Mouse (Mus musculus) CD4-positive naive resting alpha-beta T cell, adult 57 days (primary cell): ENCODE results near the gene Pdx1. TPM values are rescaled to one million over a fixed set of nuclear protein-coding genes. Genes with fewer than 3 reads are reported as not detected.

ENCODE experiments used
- total RNA-seq: library from RNA; stranded (reverse); gene quantifications from one replicate; pipeline ENCODE4 v1.2.4, GENCODE M21; 2023

Gene Pdx1
- total RNA-seq, result not detected

GRCm38 (mm10) chr5:147269926-147270672, at the start of gene Pdx1:
Gene Pdx1 (plus strand): TSS chr5:147269959.

GRCm38 (mm10) chr5:147306638-147307397, 37.1 kb downstream of the Pdx1 start, which contains the start of gene Cdx2:
Gene Cdx2 (minus strand): TSS chr5:147307270.

GRCm38 (mm10) chr5:147322183-147322582, 52.4 kb downstream of the Pdx1 start, which contains the start of gene Urad:
Gene Urad (minus strand): TSS chr5:147322440.

Other genes with a start within 250 kb of the Pdx1 start
- gene Lnx2, start 193.4 kb upstream of the Pdx1 start, total RNA-seq, result 20.9 TPM
- gene Polr1d, start 192.9 kb upstream of the Pdx1 start, total RNA-seq, result 130 TPM
- not detected for gene Gsx1, start 81.3 kb upstream of the Pdx1 start, total RNA-seq
- not detected for gene Cdx2, start 37.3 kb downstream of the Pdx1 start, total RNA-seq
- not detected for gene Urad, start 52.5 kb downstream of the Pdx1 start, total RNA-seq
- gene Flt3, start 130.5 kb downstream of the Pdx1 start, total RNA-seq, result 0.80 TPM
- 364 TPM for gene Pan3, start 160.2 kb downstream of the Pdx1 start, total RNA-seq